Mouse (Mus musculus): Measurements from ENCODE around the gene Wasf2.

DNA sequence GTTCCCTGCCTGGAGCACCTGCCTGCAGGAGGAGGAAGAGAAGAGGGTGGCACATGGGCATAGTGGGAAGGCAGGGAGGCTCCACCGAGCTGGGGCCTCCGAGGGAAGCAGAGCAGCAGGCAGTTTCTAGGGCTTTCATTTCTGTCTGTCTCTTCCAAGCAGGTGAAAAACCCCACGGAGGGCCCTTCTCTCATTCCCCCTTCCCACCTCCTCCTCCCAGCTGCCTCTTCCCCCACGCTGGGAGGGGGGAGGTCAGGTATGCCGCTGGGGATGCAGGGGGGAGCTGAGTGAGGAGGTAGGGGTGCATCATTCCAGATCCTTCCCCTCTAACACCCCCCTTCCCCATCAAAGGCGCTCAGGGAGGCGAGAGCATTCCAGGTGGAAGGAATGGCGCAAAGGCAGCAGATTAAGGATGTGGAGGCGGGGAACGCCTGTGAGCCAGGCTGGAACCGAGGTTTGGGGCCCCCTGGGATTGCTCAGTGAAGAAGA is 9.4 kb upstream of the Wasf2 start:
- TF ChIP-seq CTCF (IDR thresholded peaks at IDR 0.05) = no peak
- TF ChIP-seq POLR2A (IDR thresholded peaks at IDR 0.05; ENCODE audit: insufficient read depth, low read depth, low read length) = no peak
- TF ChIP-seq EP300 (IDR thresholded peaks at IDR 0.05; ENCODE audit: insufficient read depth, low read depth, low read length) = no peak

All from heart, adult 2 months (tissue).